Mouse (Mus musculus) CH12.LX (cell line): ENCODE results near the gene Atp5d. TPM values are rescaled to one million over a fixed set of nuclear protein-coding genes. Genes with fewer than 3 reads are reported as not detected.

Experiments used
- DNase-seq: peaks from one replicate; pipeline ENCODE4 v3.0.0-alpha.2; 2013; ENCODE audit errors: extremely low read depth
- H3K27ac ChIP-seq: 2 replicates; pipeline ENCODE4 v1.5.1; 2012; ENCODE audit warnings: low read depth, mild to moderate bottlenecking, control low read depth, moderate library complexity; ENCODE audit not compliant: insufficient read depth
- H3K27me3 ChIP-seq: replicated peaks from 2 replicates; pipeline ENCODE3; 2012; ENCODE audit warnings: inconsistent platforms
- H3K36me3 ChIP-seq, 2 experiments: replicated peaks in 1 of 2; 2 replicates each; pipeline versions ENCODE3 to v1.6.1; 2012; ENCODE audit warnings: inconsistent platforms in 1 of 2, low read length in 1 of 2, mild to moderate bottlenecking in 1 of 2, mixed read lengths in 1 of 2, moderate library complexity in 1 of 2; ENCODE audit not compliant: control insufficient read depth in 1 of 2, insufficient read depth in 1 of 2
- H3K4me1 ChIP-seq, 2 experiments: 2 replicates each; pipeline ENCODE4 v1.6.1; 2012; ENCODE audit warnings: inconsistent platforms in 1 of 2, moderate library complexity in 1 of 2; ENCODE audit not compliant: insufficient read depth in 2 of 2, control insufficient read depth in 1 of 2
- H3K4me2 ChIP-seq: 2 replicates; pipeline ENCODE4 v1.6.1; 2012; ENCODE audit warnings: low read depth, mild to moderate bottlenecking, control low read depth; ENCODE audit not compliant: poor library complexity, insufficient read depth, severe bottlenecking
- H3K4me3 ChIP-seq, 3 experiments: fragments of 150-350 bp in 1 of 3; sonication (generic) in 1 of 3; replicated peaks in 1 of 3; 2 replicates each; pipeline versions ENCODE3 to v1.5.1; 2011 to 2012; ENCODE audit warnings: low read depth in 2 of 3, low read length in 2 of 3, mild to moderate bottlenecking in 2 of 3, moderate library complexity in 2 of 3, control low read depth in 1 of 3, improper control_type of control experiment in 1 of 3, inconsistent platforms in 1 of 3, mixed read lengths in 1 of 3; ENCODE audit not compliant: poor library complexity in 1 of 3
- H3K79me2 ChIP-seq: replicated peaks from 2 replicates; pipeline ENCODE4 v1.6.1; 2012; ENCODE audit warnings: mild to moderate bottlenecking, moderate library complexity; ENCODE audit not compliant: control insufficient read depth, poor library complexity, insufficient read depth, severe bottlenecking; ENCODE audit errors: extremely low read depth
- H3K9ac ChIP-seq: 2 replicates; pipeline ENCODE4 v1.6.1; 2012; ENCODE audit warnings: low read depth, mild to moderate bottlenecking, control low read depth, moderate library complexity; ENCODE audit not compliant: insufficient read depth
- H3K9me3 ChIP-seq: replicated peaks from 2 replicates; pipeline ENCODE3; 2012; ENCODE audit warnings: low read length, inconsistent platforms, mixed read lengths
- CHD2 ChIP-seq: IDR thresholded peaks from 2 replicates; pipeline ENCODE4 v1.6.1; 2011; ENCODE audit warnings: low read length, improper control_type of control experiment
- E2F4 ChIP-seq: IDR thresholded peaks from 2 replicates; pipeline ENCODE4 v1.6.1; 2011; ENCODE audit warnings: low read depth, low read length, improper control_type of control experiment; ENCODE audit not compliant: insufficient replicate concordance
- ETS1 ChIP-seq: conservative IDR thresholded peaks from 2 replicates; pipeline ENCODE4 v1.6.1; 2012; ENCODE audit warnings: low read depth, mild to moderate bottlenecking, inconsistent platforms, low read length, improper control_type of control experiment, moderate library complexity
- GABPA ChIP-seq: IDR thresholded peaks from 2 replicates; pipeline ENCODE4 v1.6.1; 2012; ENCODE audit warnings: low read depth, low read length, improper control_type of control experiment, inconsistent platforms; ENCODE audit not compliant: insufficient replicate concordance
- HCFC1 ChIP-seq: IDR thresholded peaks from 2 replicates; pipeline ENCODE4 v1.6.1; 2012; ENCODE audit warnings: low read depth, mild to moderate bottlenecking, inconsistent platforms, low read length, improper control_type of control experiment
- KAT2A ChIP-seq: IDR thresholded peaks from 2 replicates; pipeline ENCODE4 v1.6.1; 2012; ENCODE audit warnings: low read length, improper control_type of control experiment, inconsistent platforms; ENCODE audit not compliant: insufficient replicate concordance
- MAX ChIP-seq: IDR thresholded peaks from 2 replicates; pipeline ENCODE4 v1.6.1; 2011; ENCODE audit warnings: low read length, improper control_type of control experiment
- MAZ ChIP-seq: IDR thresholded peaks from 2 replicates; pipeline ENCODE4 v1.6.1; 2012; ENCODE audit warnings: low read depth, mild to moderate bottlenecking, inconsistent platforms, low read length, improper control_type of control experiment, moderate library complexity
- MEF2A ChIP-seq: IDR thresholded peaks from 2 replicates; pipeline ENCODE4 v1.6.1; 2014; ENCODE audit warnings: low read depth, mild to moderate bottlenecking, inconsistent platforms, low read length, improper control_type of control experiment, borderline replicate concordance
- MXI1 ChIP-seq: IDR thresholded peaks from 2 replicates; pipeline ENCODE4 v1.6.1; 2011; ENCODE audit warnings: mild to moderate bottlenecking, low read depth, low read length, improper control_type of control experiment
- MYC ChIP-seq: IDR thresholded peaks from 2 replicates; pipeline ENCODE4 v1.6.1; 2011; ENCODE audit warnings: low read depth, mild to moderate bottlenecking, improper control_type of control experiment, low read length
- NELFE ChIP-seq: IDR thresholded peaks from 2 replicates; pipeline ENCODE4 v1.6.1; 2011; ENCODE audit warnings: low read depth, low read length, improper control_type of control experiment
- NRF1 ChIP-seq: IDR thresholded peaks from 2 replicates; pipeline ENCODE4 v1.6.1; 2014; ENCODE audit warnings: low read depth, mild to moderate bottlenecking, inconsistent platforms, low read length, improper control_type of control experiment, moderate library complexity
- PAX5 ChIP-seq: IDR thresholded peaks from 2 replicates; pipeline ENCODE4 v1.6.1; 2012; ENCODE audit warnings: low read length, inconsistent platforms, mixed read lengths
- POLR2A ChIP-seq: IDR thresholded peaks from 2 replicates; pipeline ENCODE4 v1.6.1; 2011; ENCODE audit warnings: low read depth, mild to moderate bottlenecking, improper control_type of control experiment, low read length
- POLR2AphosphoS2 ChIP-seq: IDR thresholded peaks from 2 replicates; pipeline ENCODE4 v1.6.1; 2011; ENCODE audit warnings: low read depth, low read length, improper control_type of control experiment
- SMC3 ChIP-seq: IDR thresholded peaks from 2 replicates; pipeline ENCODE4 v1.6.1; 2011; ENCODE audit warnings: low read depth, low read length, improper control_type of control experiment
- TBP ChIP-seq: conservative IDR thresholded peaks from 2 replicates; pipeline ENCODE4 v1.6.1; 2011; ENCODE audit warnings: low read depth, low read length, improper control_type of control experiment
- TCF12 ChIP-seq: IDR thresholded peaks from 2 replicates; pipeline ENCODE4 v1.6.1; 2014; ENCODE audit warnings: low read depth, mild to moderate bottlenecking, inconsistent platforms, low read length, improper control_type of control experiment
- UBTF ChIP-seq: IDR thresholded peaks from 2 replicates; pipeline ENCODE4 v1.6.1; 2012; ENCODE audit warnings: low read depth, mild to moderate bottlenecking, inconsistent platforms, low read length, improper control_type of control experiment, moderate library complexity
- USF2 ChIP-seq: conservative IDR thresholded peaks from 2 replicates; pipeline ENCODE4 v1.6.1; 2011; ENCODE audit warnings: low read depth, low read length, improper control_type of control experiment
- ZMIZ1 ChIP-seq: IDR thresholded peaks from 2 replicates; pipeline ENCODE4 v1.6.1; 2012; ENCODE audit warnings: low read depth, mild to moderate bottlenecking, inconsistent platforms, low read length, improper control_type of control experiment
- dilution Hi-C: fragments of 300-500 bp; cut with MboI; formaldehyde crosslinking; loops from 2 replicates; pipeline ENCODE4 v1.14.3; 2020; ENCODE audit warnings: low sequenced_read_pairs; ENCODE audit not compliant: extremely low pct_unique_long_range_greater_than_20kb, extremely low pct_ligation_motif_present
- in situ Hi-C: fragments of 300-500 bp; cut with MboI; formaldehyde crosslinking; loops from 3 replicates; pipeline ENCODE4 v1.14.3; 2019; ENCODE audit warnings: low sequenced_read_pairs, low pct_ligation_motif_present, low pct_unique_long_range_greater_than_20kb, mixed read lengths
- polyA plus RNA-seq: library from polyadenylated mRNA; unstranded; fragments of >175 nt; gene quantifications from 2 replicates; pipeline ENCODE4 v1.2.1, GENCODE M21; 2012; ENCODE audit warnings: low read depth; ENCODE audit not compliant: insufficient read length
- total RNA-seq, 2 experiments: library from RNA; depleted of rRNA; stranded (reverse); fragments of 300-350 nt in 1 of 2; fragments of >200 nt in 1 of 2; gene quantifications; 2 replicates each; pipeline ENCODE4 v1.2.3; 2012 to 2014

Atp5d gene
- total and polyA plus RNA-seq, 3 experiments, result 106 to 352 (median 326) TPM

- TF ChIP-seq MAZ, result no peak
- TF ChIP-seq MYC, result no peak
- no peak for TF ChIP-seq NELFE
- TF ChIP-seq CHD2, result no peak
- no peak for TF ChIP-seq USF2
- no peak for TF ChIP-seq POLR2A
- no peak for TF ChIP-seq E2F4
- no peak for TF ChIP-seq NRF1
- no peak for TF ChIP-seq PAX5
- TF ChIP-seq UBTF, result no peak
- no peak for TF ChIP-seq TBP
- TF ChIP-seq ETS1, result no peak
- no peak for TF ChIP-seq ZMIZ1
- Histone ChIP-seq H3K4me2 (no peak overlapping the region), H3K27me3 (no peaks in the 10 kb centered on the region), H3K27ac (no peak overlapping the region), H3K9ac (no peak overlapping the region), H3K79me2 (peaks cover 15% of the 10 kb centered on the region), H3K36me3 (peaks cover 40 to 51% of the 10 kb centered on the region in 2 experiments), H3K4me3 (no peak overlapping the region), H3K4me1 (peaks cover 22 to 60% of the 10 kb centered on the region in 2 experiments), H3K9me3 (no peaks in the 10 kb centered on the region)
- in situ Hi-C loops, result no loop called here
- dilution Hi-C loops, result no loop called here
- no peak for DNase-seq
Observed at GRCm38 (mm10) chr10:80154384-80154783, 16.0 kb downstream of the Atp5d start.

GRCm38 (mm10) chr10:80155277-80155676 lies 16.8 kb downstream of the Atp5d start:
- in situ Hi-C loops, result no loop called here

More at GRCm38 (mm10) chr10:80155277-80155676, 16.8 kb downstream of the Atp5d start:
- Histone ChIP-seq H3K36me3 (peaks cover 40 to 51% of the 10 kb centered on the region in 2 experiments), H3K4me3 (no peak overlapping the region), H3K9me3 (no peaks in the 10 kb centered on the region), H3K27me3 (no peaks in the 10 kb centered on the region), H3K4me1 (peaks cover 22 to 63% of the 10 kb centered on the region in 2 experiments), H3K79me2 (peaks cover 15% of the 10 kb centered on the region), H3K9ac (no peak overlapping the region), H3K4me2 (no peak overlapping the region), H3K27ac (peak overlapping the region; percentile 24; the same call in 1 of the 2 replicates)
- TF ChIP-seq NRF1 (no peak), POLR2AphosphoS2 (no peak), HCFC1 (no peak), GABPA (no peak), MAZ (no peak), MEF2A (no peak), SMC3 (no peak), KAT2A (no peak), MXI1 (no peak), MAX (no peak), TCF12 (no peak)
- dilution Hi-C loops, result no loop called here
- no peak for DNase-seq
